Mouse (Mus musculus): ENCODE data around the gene Tmem208. TPM values are rescaled to one million over a fixed set of nuclear protein-coding genes. Genes with fewer than 3 reads are reported as not detected.
A peak's percentile ranks its signal among the peaks of the same experiment; 100 is the strongest.

Gene Tmem208
- polyA plus RNA-seq, 1 experiment from 2014 or later = 115 TPM

- TF ChIP-seq CTCF (IDR thresholded peaks at IDR 0.05; ENCODE audit: low read depth) = 0 out of 2 replicates have a peak, but pooled peaks have one; percentile 9
- Histone ChIP-seq H3K4me2 (peak overlapping the region; percentile 63), H3K27me3 (ENCODE audit: insufficient read depth, low read length) (no peaks in the 10 kb centered on the region), H3K36me3 (ENCODE audit: insufficient read depth) (peaks cover 73% of the 10 kb centered on the region), H3K9ac (peak overlapping the region; percentile 48), H3K27ac (ENCODE audit: low read depth) (peak overlapping the region; percentile 81; the same call in 1 of the 2 replicates), H3K4me1 (ENCODE audit: insufficient read depth) (peaks cover 21% of the 10 kb centered on the region), H3K4me3 (ENCODE audit: low read depth, low read length) (peak overlapping the region; percentile 37), H3K9me3 (ENCODE audit: low read depth, low read length) (no peaks in the 10 kb centered on the region)
- peak; percentile 33 for ATAC-seq (ENCODE audit: insufficient read depth)
- DNase-seq = no peak
- WGBS = 30% methylated on average over 5 of the region's 5 CpGs
Measured at GRCm38 (mm10) chr8:105306146-105306691, 19.9 kb upstream of the Tmem208 start.

GRCm38 (mm10) chr8:105307670-105308069 is 18.5 kb upstream of the Tmem208 start:
- Histone ChIP-seq H3K9ac (no peak overlapping the region), H3K4me1 (ENCODE audit: insufficient read depth) (peaks cover 21% of the 10 kb centered on the region), H3K27ac (ENCODE audit: low read depth) (no peak overlapping the region), H3K27me3 (ENCODE audit: insufficient read depth, low read length) (no peaks in the 10 kb centered on the region), H3K4me3 (ENCODE audit: low read depth, low read length) (no peak overlapping the region), H3K36me3 (ENCODE audit: insufficient read depth) (peaks cover 73% of the 10 kb centered on the region), H3K4me2 (no peak overlapping the region), H3K9me3 (ENCODE audit: low read depth, low read length) (no peaks in the 10 kb centered on the region)
- ATAC-seq (ENCODE audit: insufficient read depth) = no peak
- TF ChIP-seq CTCF (IDR thresholded peaks at IDR 0.05; ENCODE audit: low read depth) = no peak
- 91% methylated on average over 13 of the region's 13 CpGs for WGBS
- no peak for DNase-seq

GRCm38 (mm10) chr8:105308428-105308827 is 17.7 kb upstream of the Tmem208 start:
- Histone ChIP-seq H3K4me2 (no peak overlapping the region), H3K27ac (ENCODE audit: low read depth) (no peak overlapping the region), H3K4me1 (ENCODE audit: insufficient read depth) (peaks cover 21% of the 10 kb centered on the region), H3K27me3 (ENCODE audit: insufficient read depth, low read length) (no peaks in the 10 kb centered on the region), H3K36me3 (ENCODE audit: insufficient read depth) (peaks cover 73% of the 10 kb centered on the region), H3K9ac (no peak overlapping the region), H3K4me3 (ENCODE audit: low read depth, low read length) (no peak overlapping the region), H3K9me3 (ENCODE audit: low read depth, low read length) (no peaks in the 10 kb centered on the region)
- TF ChIP-seq CTCF (IDR thresholded peaks at IDR 0.05; ENCODE audit: low read depth) = no peak
- DNase-seq = no peak
- WGBS = 92% methylated on average over 10 of the region's 10 CpGs
- ATAC-seq (ENCODE audit: insufficient read depth) = no peak

- TF ChIP-seq CTCF (IDR thresholded peaks at IDR 0.05; ENCODE audit: low read depth) = no peak
- Histone ChIP-seq H3K27ac (ENCODE audit: low read depth) (no peak overlapping the region), H3K9me3 (ENCODE audit: low read depth, low read length) (no peaks in the 10 kb centered on the region), H3K4me1 (ENCODE audit: insufficient read depth) (peaks cover 20% of the 10 kb centered on the region), H3K4me3 (ENCODE audit: low read depth, low read length) (no peak overlapping the region), H3K9ac (no peak overlapping the region), H3K27me3 (ENCODE audit: insufficient read depth, low read length) (no peaks in the 10 kb centered on the region), H3K36me3 (ENCODE audit: insufficient read depth) (peaks cover 73% of the 10 kb centered on the region), H3K4me2 (no peak overlapping the region)
- 81% methylated on average over 15 of the region's 15 CpGs for WGBS
- no peak for ATAC-seq (ENCODE audit: insufficient read depth)
- DNase-seq = no peak
Measured at GRCm38 (mm10) chr8:105309142-105309847, 16.9 kb upstream of the Tmem208 start.

- no peak overlapping the region for H3K4me3 ChIP-seq (ENCODE audit: low read depth, low read length)
- DNase-seq = no peak
- H3K4me1 ChIP-seq (ENCODE audit: insufficient read depth) = peaks cover 12% of the 10 kb centered on the region
- no peaks in the 10 kb centered on the region for H3K27me3 ChIP-seq (ENCODE audit: insufficient read depth, low read length)
- WGBS = 78% methylated on average over 8 of the region's 8 CpGs
- no peak for TF ChIP-seq CTCF (IDR thresholded peaks at IDR 0.05; ENCODE audit: low read depth)
- H3K9me3 ChIP-seq (ENCODE audit: low read depth, low read length) = no peaks in the 10 kb centered on the region
- no peak overlapping the region for H3K9ac ChIP-seq
- no peak overlapping the region for H3K4me2 ChIP-seq
- peaks cover 73% of the 10 kb centered on the region for H3K36me3 ChIP-seq (ENCODE audit: insufficient read depth)
- no peak overlapping the region for H3K27ac ChIP-seq (ENCODE audit: low read depth)
- no peak for ATAC-seq (ENCODE audit: insufficient read depth)
Measured at GRCm38 (mm10) chr8:105310118-105310517, 16.0 kb upstream of the Tmem208 start.

GRCm38 (mm10) chr8:105311718-105312117 is 14.4 kb upstream of the Tmem208 start:
- Histone ChIP-seq H3K36me3 (ENCODE audit: insufficient read depth) (peaks cover 80% of the 10 kb centered on the region), H3K4me3 (ENCODE audit: low read depth, low read length) (no peak overlapping the region), H3K27me3 (ENCODE audit: insufficient read depth, low read length) (no peaks in the 10 kb centered on the region), H3K27ac (ENCODE audit: low read depth) (no peak overlapping the region), H3K9ac (no peak overlapping the region), H3K9me3 (ENCODE audit: low read depth, low read length) (no peaks in the 10 kb centered on the region), H3K4me1 (ENCODE audit: insufficient read depth) (no peaks in the 10 kb centered on the region), H3K4me2 (no peak overlapping the region)
- 80% methylated on average over 1 of the region's 1 CpGs for WGBS
- no peak for DNase-seq
- TF ChIP-seq CTCF (IDR thresholded peaks at IDR 0.05; ENCODE audit: low read depth) = no peak
- ATAC-seq (ENCODE audit: insufficient read depth) = no peak

- 81% methylated on average over 8 of the region's 8 CpGs for whole genome bisulfite sequencing
- ATAC-seq (ENCODE audit: insufficient read depth) (no peak), DNase-seq (no peak)
- Histone ChIP-seq H3K27ac (ENCODE audit: low read depth) (no peak overlapping the region), H3K4me1 (ENCODE audit: insufficient read depth) (no peaks in the 10 kb centered on the region), H3K4me3 (ENCODE audit: low read depth, low read length) (no peak overlapping the region), H3K27me3 (ENCODE audit: insufficient read depth, low read length) (no peaks in the 10 kb centered on the region), H3K4me2 (no peak overlapping the region), H3K9ac (no peak overlapping the region), H3K9me3 (ENCODE audit: low read depth, low read length) (no peaks in the 10 kb centered on the region), H3K36me3 (ENCODE audit: insufficient read depth) (peaks cover 71% of the 10 kb centered on the region)
- no peak for TF ChIP-seq CTCF (IDR thresholded peaks at IDR 0.05; ENCODE audit: low read depth)
Measured at GRCm38 (mm10) chr8:105312891-105313481, 13.2 kb upstream of the Tmem208 start.

All from lung, embryonic 14.5 days (tissue).